Mouse (Mus musculus) lung, postnatal 0 days (tissue): Measurements from ENCODE around the gene Arhgef28. TPM values are rescaled to one million over a fixed set of nuclear protein-coding genes. Genes with fewer than 3 reads are reported as not detected.
A peak's percentile ranks its signal among the peaks of the same experiment; 100 is the strongest.

Source experiments
- ATAC-seq: fragments of 200-750 bp; cut with Nextera tagmentation; 2 replicates; pipeline ENCODE4 v1.8.0; 2017; ENCODE audit warnings: moderate library complexity
- DNase-seq: peaks from one replicate; pipeline ENCODE4 v3.0.0-alpha.2; 2016; ENCODE audit warnings: low spot score
- H3K27ac ChIP-seq: fragments of 300-500 bp; sonication (generic); 2 replicates; pipeline ENCODE4 v1.5.1; 2014; ENCODE audit warnings: antibody characterized with exemption, mild to moderate bottlenecking, low read length, mixed read lengths
- H3K27me3 ChIP-seq: fragments of 300-500 bp; sonication (generic); replicated peaks from 2 replicates; pipeline ENCODE4 v1.6.1; 2014; ENCODE audit warnings: low read length, mixed read lengths; ENCODE audit not compliant: insufficient read depth
- H3K36me3 ChIP-seq: fragments of 300-500 bp; sonication (generic); 2 replicates; pipeline ENCODE4 v1.6.1; 2014; ENCODE audit warnings: low read length, mixed read lengths; ENCODE audit not compliant: insufficient read depth
- H3K4me1 ChIP-seq: fragments of 300-500 bp; sonication (generic); 2 replicates; pipeline ENCODE4 v1.6.1; 2014; ENCODE audit warnings: antibody characterized with exemption, low read depth, low read length, mixed read lengths; ENCODE audit not compliant: insufficient read depth
- H3K4me2 ChIP-seq: fragments of 300-500 bp; sonication (generic); replicated peaks from 2 replicates; pipeline ENCODE4 v1.6.1; 2014; ENCODE audit warnings: low read depth, mild to moderate bottlenecking, low read length, moderate library complexity, mixed read lengths
- H3K4me3 ChIP-seq: fragments of 300-500 bp; sonication (generic); 2 replicates; pipeline ENCODE4 v1.5.1; 2014; ENCODE audit warnings: low read depth, low read length
- H3K9ac ChIP-seq: fragments of 300-500 bp; sonication (generic); replicated peaks from 2 replicates; pipeline ENCODE4 v1.6.1; 2014; ENCODE audit warnings: low read depth, mild to moderate bottlenecking
- H3K9me3 ChIP-seq: fragments of 300-500 bp; sonication (generic); 2 replicates; pipeline ENCODE4 v1.6.1; 2016; ENCODE audit warnings: low read length, mixed read lengths
- CTCF ChIP-seq: IDR thresholded peaks from 2 replicates; pipeline ENCODE4 v1.5.1; 2016; ENCODE audit warnings: antibody characterized with exemption, mild to moderate bottlenecking
- EP300 ChIP-seq: IDR thresholded peaks from 2 replicates; pipeline ENCODE4 v1.6.1; 2016; ENCODE audit warnings: antibody characterized with exemption, mild to moderate bottlenecking, control low read depth
- WGBS: fragments of 180-500 bp; shearing (Covaris S2); extraction: QIAGEN DNeasy Blood & Tissue Kit; methylation state at CpG from one replicate; pipeline ENCODE4 v1.1.7; 2014; 5-methylcytosine and 5-hydroxymethylcytosine counted together
- polyA plus RNA-seq: library from polyadenylated mRNA; unstranded; fragments of >200 nt; fragmentation: Nextera tagmentation; extraction: Ambion mirVana; gene quantifications from 2 replicates; pipeline ENCODE4 v1.2.1, GENCODE M21; 2015

The Arhgef28 gene
- polyA plus RNA-seq, 1 experiment from 2014 or later = 53.0 TPM

DNA sequence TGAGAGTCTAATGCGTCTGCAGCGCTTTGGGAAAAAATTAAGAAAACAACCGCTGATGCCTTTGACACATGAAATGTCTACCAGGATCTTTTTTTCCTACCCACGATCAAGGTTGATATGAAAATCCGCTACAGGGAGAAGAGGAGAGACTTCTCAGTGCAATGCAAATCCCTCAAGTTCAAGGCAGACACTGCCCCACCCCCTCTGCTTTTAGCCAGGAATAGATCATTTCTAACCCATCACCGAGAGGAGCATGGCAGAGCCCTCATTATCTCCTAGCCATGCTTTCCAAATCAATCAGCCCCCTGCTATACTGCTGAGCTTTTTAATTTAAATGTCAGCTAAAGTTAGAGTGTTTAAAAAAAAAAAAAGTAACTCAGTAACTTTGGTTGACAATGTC lies 318.2 kb downstream of the Arhgef28 start:
- no peak overlapping the region for H3K27ac ChIP-seq
- no peaks in the 10 kb centered on the region for H3K4me1 ChIP-seq
- H3K36me3 ChIP-seq = no peaks in the 10 kb centered on the region
- H3K9me3 ChIP-seq = no peaks in the 10 kb centered on the region
- ATAC-seq (no peak), DNase-seq (no peak)
- TF ChIP-seq CTCF (no peak), EP300 (no peak)
- H3K4me2 ChIP-seq = no peak overlapping the region
- no peak overlapping the region for H3K4me3 ChIP-seq
- no peak overlapping the region for H3K9ac ChIP-seq
- H3K27me3 ChIP-seq = no peaks in the 10 kb centered on the region
- WGBS = 44% methylated on average over 6 of the region's 6 CpGs

DNA sequence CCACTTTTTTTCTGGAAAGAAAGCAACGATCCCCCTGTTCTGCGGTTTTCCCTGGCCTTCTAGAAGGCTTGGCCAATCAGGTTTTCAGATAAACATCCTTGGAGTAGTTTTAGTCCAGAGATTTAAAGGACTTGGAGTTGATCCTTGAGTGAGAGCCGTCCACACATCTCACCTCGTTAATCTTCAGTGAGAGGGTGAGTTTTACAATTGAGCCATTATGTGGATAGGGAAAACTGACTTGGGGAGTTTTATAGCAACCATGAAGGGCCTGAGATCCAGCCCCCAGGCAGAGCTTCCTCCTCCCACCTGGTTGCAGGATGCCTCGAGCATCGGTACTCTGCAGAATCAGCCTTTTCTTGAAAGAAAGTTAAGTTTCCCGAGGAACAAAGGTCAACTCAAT lies 318.7 kb downstream of the Arhgef28 start:
- 25% methylated on average over 7 of the region's 7 CpGs for WGBS
- Histone ChIP-seq H3K27ac (no peak overlapping the region), H3K27me3 (no peaks in the 10 kb centered on the region), H3K36me3 (no peaks in the 10 kb centered on the region), H3K4me3 (no peak overlapping the region), H3K4me1 (no peaks in the 10 kb centered on the region), H3K9me3 (no peaks in the 10 kb centered on the region), H3K9ac (no peak overlapping the region), H3K4me2 (no peak overlapping the region)
- ATAC-seq (no peak), DNase-seq (no peak)
- TF ChIP-seq EP300 (no peak), CTCF (no peak)

DNA sequence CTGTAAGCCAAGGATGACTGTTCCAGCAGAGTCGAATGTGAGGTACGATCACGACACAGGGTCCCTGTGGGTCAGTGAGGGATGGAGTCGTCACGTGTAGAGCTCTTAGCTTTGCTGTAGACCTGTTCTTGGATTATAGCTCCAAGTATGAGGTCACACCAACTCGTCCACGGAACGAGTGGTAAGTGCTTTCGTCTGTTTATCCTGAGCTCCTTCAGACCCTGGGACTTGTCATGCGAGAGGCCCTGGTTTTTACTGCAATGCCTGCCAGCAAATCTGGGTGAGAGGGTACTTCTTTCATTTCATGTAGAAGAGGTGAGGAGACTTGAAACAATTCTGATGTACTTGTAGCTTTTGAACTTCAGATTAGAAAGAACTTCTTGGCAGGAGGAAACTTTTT lies 322.6 kb downstream of the Arhgef28 start:
- WGBS = 46% methylated on average over 10 of the region's 10 CpGs

DNA sequence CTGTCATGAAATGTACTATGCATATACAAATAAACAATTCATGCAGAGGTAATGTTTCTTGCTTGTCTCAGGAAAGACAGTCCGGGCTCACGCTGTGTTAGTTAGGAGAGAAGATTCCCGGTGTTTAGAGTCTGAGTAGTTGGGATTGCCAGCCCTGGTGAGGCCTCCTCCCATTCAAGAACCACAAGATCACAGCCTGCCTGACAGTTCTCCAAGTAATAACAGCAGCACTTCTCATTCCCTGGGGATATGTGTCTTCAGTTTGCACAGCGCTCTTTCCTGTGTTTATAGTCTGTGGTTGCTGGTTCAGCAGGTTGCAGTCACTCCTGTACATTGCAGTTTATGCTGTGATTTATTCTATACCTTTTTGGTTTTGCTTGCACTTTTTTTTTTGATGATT lies 329.8 kb downstream of the Arhgef28 start:
- H3K27ac ChIP-seq = no peak overlapping the region
- TF ChIP-seq CTCF = no peak
- TF ChIP-seq EP300 = no peak
- H3K36me3 ChIP-seq = no peaks in the 10 kb centered on the region
- H3K4me2 ChIP-seq = no peak overlapping the region
- no peak overlapping the region for H3K4me3 ChIP-seq
- H3K4me1 ChIP-seq = no peaks in the 10 kb centered on the region
- H3K9me3 ChIP-seq = no peaks in the 10 kb centered on the region
- ATAC-seq (no peak), DNase-seq (no peak)
- H3K9ac ChIP-seq = no peak overlapping the region
- H3K27me3 ChIP-seq = no peaks in the 10 kb centered on the region
- WGBS = 53% methylated on average over 4 of the region's 4 CpGs

More for the DNA sequence above, 322.6 kb downstream of the Arhgef28 start:
- no peak for TF ChIP-seq CTCF
- TF ChIP-seq EP300 = peak; percentile 41; the same call in 1 of the 2 replicates
- Histone ChIP-seq H3K27ac (no peak overlapping the region), H3K9me3 (no peaks in the 10 kb centered on the region), H3K9ac (no peak overlapping the region), H3K4me3 (no peak overlapping the region), H3K4me2 (no peak overlapping the region), H3K27me3 (no peaks in the 10 kb centered on the region), H3K4me1 (no peaks in the 10 kb centered on the region), H3K36me3 (no peaks in the 10 kb centered on the region)
- DNase-seq (peak; percentile 89), ATAC-seq (peak; percentile 94)

DNA sequence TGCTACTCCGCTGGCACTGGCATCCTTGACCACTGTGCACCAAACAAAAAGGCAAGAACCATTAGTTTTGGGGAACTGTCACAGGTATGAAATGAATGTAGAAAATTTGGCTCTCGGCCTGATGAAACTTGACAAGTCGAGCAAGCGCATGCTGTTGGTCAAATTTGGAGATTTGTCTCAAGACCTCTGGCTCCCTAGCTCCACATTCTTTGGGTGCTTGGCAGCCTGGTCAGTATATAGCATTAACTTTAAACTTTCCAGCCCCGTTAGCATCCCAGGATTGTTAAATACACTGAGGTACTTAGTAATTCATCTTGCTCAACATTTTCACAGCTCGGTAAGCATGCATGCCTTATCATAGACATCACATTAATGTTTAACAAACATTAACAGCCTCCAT lies 330.2 kb downstream of the Arhgef28 start:
- Histone ChIP-seq H3K27me3 (no peaks in the 10 kb centered on the region), H3K9me3 (no peaks in the 10 kb centered on the region), H3K4me2 (no peak overlapping the region), H3K4me3 (no peak overlapping the region), H3K27ac (no peak overlapping the region), H3K9ac (no peak overlapping the region), H3K4me1 (no peaks in the 10 kb centered on the region), H3K36me3 (no peaks in the 10 kb centered on the region)
- ATAC-seq = no peak
- TF ChIP-seq EP300 = no peak
- no peak for TF ChIP-seq CTCF
- no peak for DNase-seq
- 56% methylated on average over 6 of the region's 6 CpGs for WGBS

DNA sequence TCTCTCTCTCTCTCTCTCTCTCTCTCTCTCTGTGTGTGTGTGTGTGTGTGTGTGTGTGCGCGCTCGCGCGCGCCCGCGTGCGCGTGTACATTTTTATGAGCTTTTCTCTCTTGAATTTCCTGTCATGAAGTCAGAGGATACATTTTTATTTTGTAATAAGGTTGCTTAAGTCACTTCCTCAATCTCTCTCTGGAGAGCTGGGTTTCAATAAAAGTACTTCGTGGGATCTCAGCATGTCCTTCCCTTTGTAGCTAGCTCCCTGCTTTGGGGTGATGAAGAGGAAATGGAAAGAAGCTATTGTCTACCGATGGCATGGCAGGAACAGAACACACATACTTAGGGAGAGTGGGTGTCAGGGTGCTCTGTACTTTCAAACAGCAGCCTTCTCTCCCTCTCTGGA lies 336.8 kb downstream of the Arhgef28 start:
- ATAC-seq = no peak
- no peak overlapping the region for H3K4me2 ChIP-seq
- no peak overlapping the region for H3K9ac ChIP-seq
- TF ChIP-seq EP300 (no peak), CTCF (no peak)
- no peaks in the 10 kb centered on the region for H3K27me3 ChIP-seq
- H3K9me3 ChIP-seq = no peaks in the 10 kb centered on the region
- no peaks in the 10 kb centered on the region for H3K36me3 ChIP-seq
- WGBS = 66% methylated on average over 12 of the region's 12 CpGs
- H3K4me3 ChIP-seq = no peak overlapping the region
- no peak overlapping the region for H3K27ac ChIP-seq
- no peak for DNase-seq
- no peaks in the 10 kb centered on the region; the same call in 1 of the 2 replicates for H3K4me1 ChIP-seq
